Mouse (Mus musculus) hindbrain, embryonic 12.5 days (tissue): Measurements from ENCODE around the gene Pmpca. TPM values are rescaled to one million over a fixed set of nuclear protein-coding genes. Genes with fewer than 3 reads are reported as not detected.
A peak's percentile ranks its signal among the peaks of the same experiment; 100 is the strongest.
"Not testable (repeated sequence)": the region's sequence is repeated elsewhere in the genome, so short reads cannot be mapped to it uniquely, and the experiment has no call there.

Experiments used
- ATAC-seq: fragments of 200-750 bp; cut with Nextera tagmentation; 2 replicates; pipeline ENCODE4 v1.8.0; 2017; ENCODE audit warnings: moderate TSS enrichment; ENCODE audit not compliant: low FRiP score
- H3K27ac ChIP-seq: fragments of 300-500 bp; sonication (generic); 2 replicates; pipeline ENCODE4 v1.5.1; 2016; ENCODE audit warnings: mild to moderate bottlenecking
- H3K27me3 ChIP-seq: fragments of 300-500 bp; sonication (generic); 2 replicates; pipeline ENCODE4 v1.6.1; 2016; ENCODE audit warnings: mild to moderate bottlenecking
- H3K36me3 ChIP-seq: fragments of 300-500 bp; sonication (generic); 2 replicates; pipeline ENCODE4 v1.6.1; 2016; ENCODE audit warnings: mild to moderate bottlenecking
- H3K4me1 ChIP-seq: fragments of 300-500 bp; sonication (generic); 2 replicates; pipeline ENCODE4 v1.6.1; 2016
- H3K4me2 ChIP-seq: fragments of 300-500 bp; sonication (generic); replicated peaks from 2 replicates; pipeline ENCODE4 v1.6.1; 2016; ENCODE audit warnings: mild to moderate bottlenecking
- H3K4me3 ChIP-seq: fragments of 300-500 bp; sonication (generic); 2 replicates; pipeline ENCODE4 v1.5.1; 2016; ENCODE audit warnings: mild to moderate bottlenecking
- H3K9ac ChIP-seq: fragments of 300-500 bp; sonication (generic); 2 replicates; pipeline ENCODE4 v1.6.1; 2016; ENCODE audit warnings: mild to moderate bottlenecking, moderate library complexity
- H3K9me3 ChIP-seq: fragments of 300-500 bp; sonication (generic); replicated peaks from 2 replicates; pipeline ENCODE4 v1.6.1; 2016; ENCODE audit warnings: mild to moderate bottlenecking
- WGBS: fragments of 180-500 bp; shearing (Covaris S2); methylation state at CpG from one replicate; pipeline ENCODE4 v1.1.7; 2016; 5-methylcytosine and 5-hydroxymethylcytosine counted together
- polyA plus RNA-seq: library from polyadenylated mRNA; unstranded; fragments of >200 nt; fragmentation: Nextera tagmentation; extraction: Ambion mirVana; gene quantifications from 2 replicates; pipeline ENCODE4 v1.2.1, GENCODE M21; 2016

Pmpca gene
- polyA plus RNA-seq, 1 experiment from 2014 or later = 107 TPM

DNA sequence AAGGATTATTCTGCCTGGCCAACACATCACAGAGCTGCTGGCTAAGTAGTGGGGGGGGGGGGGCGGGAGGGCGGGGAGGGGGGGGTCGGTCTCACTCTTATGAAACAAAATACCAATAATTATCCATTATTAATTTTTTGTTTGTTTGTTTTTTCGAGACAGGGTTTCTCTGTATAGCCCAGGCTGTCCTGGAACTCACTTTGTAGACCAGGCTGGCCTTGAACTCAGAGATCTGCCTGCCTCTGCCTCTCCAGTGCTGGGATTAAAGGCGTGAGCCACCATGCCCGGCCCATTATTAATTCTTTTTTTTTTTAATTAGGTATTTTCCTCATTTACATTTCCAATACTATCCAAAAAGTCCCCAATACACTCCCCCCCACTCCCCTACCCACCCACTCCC is 8.3 kb upstream of the Pmpca start:
- H3K27me3 ChIP-seq, ATAC-seq, H3K9me3 ChIP-seq: not testable (repeated sequence)
- 32% methylated on average over 6 of the region's 6 CpGs for WGBS
- H3K4me3 ChIP-seq = peak overlapping the region; percentile 84
- H3K4me2 ChIP-seq = peak overlapping the region; percentile 98
- H3K36me3 ChIP-seq = peaks cover 62% of the 10 kb centered on the region
- peak overlapping the region; percentile 66; the same call in 1 of the 2 replicates for H3K27ac ChIP-seq
- H3K9ac ChIP-seq = peak overlapping the region; percentile 83
- peaks cover 14% of the 10 kb centered on the region for H3K4me1 ChIP-seq

- peaks cover 75% of the 10 kb centered on the region for H3K36me3 ChIP-seq
- ATAC-seq = no peak
- 95% methylated on average over 3 of the region's 3 CpGs for WGBS
- no peaks in the 10 kb centered on the region for H3K9me3 ChIP-seq
- H3K27ac ChIP-seq = no peak overlapping the region
- no peaks in the 10 kb centered on the region for H3K27me3 ChIP-seq
- peak overlapping the region; percentile 75 for H3K4me3 ChIP-seq
- H3K9ac ChIP-seq = no peak overlapping the region
- peaks cover 22% of the 10 kb centered on the region for H3K4me1 ChIP-seq
- peak overlapping the region; percentile 96; the same call in 1 of the 2 replicates for H3K4me2 ChIP-seq
Observed at GRCm38 (mm10) chr2:26387713-26388112, 1.4 kb upstream of the Pmpca start.

DNA sequence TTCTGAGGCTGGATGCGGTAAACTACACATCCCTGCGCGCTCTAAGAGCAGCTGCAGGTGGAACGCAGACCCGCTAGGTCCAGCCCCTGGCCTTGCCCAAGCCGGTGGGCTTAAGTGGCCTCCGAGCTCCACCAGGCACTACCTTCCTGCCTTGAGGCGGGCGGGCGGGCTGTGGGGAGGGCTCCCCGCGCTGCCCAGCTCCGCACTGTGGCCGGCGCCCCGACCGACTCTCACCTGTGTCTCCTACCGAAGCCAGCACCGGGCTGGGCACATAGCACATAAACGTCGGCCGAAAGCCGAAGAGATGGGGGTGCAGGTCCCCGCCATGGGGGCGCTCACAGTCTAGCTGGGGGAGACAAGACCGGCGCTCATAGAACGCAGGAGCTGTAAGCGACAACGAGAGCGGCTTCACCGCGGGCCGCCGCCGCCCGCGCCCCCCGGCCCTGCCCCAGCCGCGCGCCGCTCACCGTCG is 421 bp upstream of the Pmpca start:
- Histone ChIP-seq H3K4me3 (peak overlapping the region; percentile 75), H3K4me2 (peak overlapping the region; percentile 96), H3K27me3 (no peaks in the 10 kb centered on the region), H3K4me1 (peaks cover 22% of the 10 kb centered on the region), H3K9ac (peak overlapping the region; percentile 92), H3K36me3 (peaks cover 75% of the 10 kb centered on the region), H3K27ac (peak overlapping the region; percentile 64), H3K9me3 (no peaks in the 10 kb centered on the region)
- ATAC-seq = peak; percentile 70
- under 1% methylated on average over 45 of the region's 45 CpGs for WGBS

GRCm38 (mm10) chr2:26390954-26391353 is 1.8 kb downstream of the Pmpca start:
- no peak overlapping the region for H3K4me2 ChIP-seq
- H3K27ac ChIP-seq = no peak overlapping the region
- peaks cover 22% of the 10 kb centered on the region for H3K4me1 ChIP-seq
- ATAC-seq = no peak
- WGBS = 91% methylated on average over 3 of the region's 3 CpGs
- no peak overlapping the region for H3K4me3 ChIP-seq
- H3K9me3 ChIP-seq = no peaks in the 10 kb centered on the region
- H3K27me3 ChIP-seq = no peaks in the 10 kb centered on the region
- peaks cover 75% of the 10 kb centered on the region for H3K36me3 ChIP-seq
- no peak overlapping the region; the same call in 1 of the 2 replicates for H3K9ac ChIP-seq

DNA sequence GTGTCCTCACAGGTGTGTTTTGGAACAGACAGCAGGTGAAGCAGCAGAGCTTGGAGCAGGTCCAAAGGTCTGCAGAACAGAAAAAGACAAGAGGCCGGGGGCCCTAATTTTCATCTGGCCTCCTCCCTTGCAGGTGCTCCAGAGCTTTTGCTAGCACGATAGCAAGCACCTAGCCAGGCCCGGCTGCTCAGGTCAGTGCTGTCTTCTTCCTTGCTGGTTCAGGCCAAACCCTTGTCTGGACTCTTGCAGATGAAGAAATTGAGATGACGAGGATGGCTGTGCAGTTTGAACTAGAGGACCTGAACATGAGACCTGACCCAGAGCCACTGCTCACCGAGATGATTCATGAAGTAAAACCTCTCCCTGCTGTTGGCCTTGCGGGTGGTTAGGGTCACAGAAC is 2.5 kb downstream of the Pmpca start:
- no peak for ATAC-seq

DNA sequence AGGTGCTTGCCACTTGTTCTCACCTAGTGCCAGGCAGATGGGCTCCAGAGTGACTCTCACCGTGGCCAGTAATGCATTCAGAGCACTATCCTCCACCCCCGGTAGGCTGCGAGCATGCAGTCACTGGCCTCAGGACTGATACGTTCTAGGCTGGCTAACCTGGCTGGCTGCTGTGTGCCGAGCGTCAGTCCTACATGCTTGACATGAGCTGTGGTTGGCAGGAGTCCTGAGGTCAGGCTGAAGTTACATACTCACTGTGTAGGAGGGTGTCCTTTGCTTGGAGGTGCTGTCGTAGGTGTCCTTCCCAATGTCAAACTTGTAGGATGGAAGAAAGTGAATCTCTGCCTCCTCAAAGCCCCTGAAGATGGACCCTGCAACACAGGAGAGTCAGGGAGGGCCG is 9.8 kb downstream of the Pmpca start:
- no peak overlapping the region for H3K4me2 ChIP-seq
- no peaks in the 10 kb centered on the region for H3K4me1 ChIP-seq
- no peaks in the 10 kb centered on the region for H3K27me3 ChIP-seq
- no peak for ATAC-seq
- H3K9me3 ChIP-seq = no peaks in the 10 kb centered on the region
- 89% methylated on average over 8 of the region's 8 CpGs for WGBS
- H3K27ac ChIP-seq = no peak overlapping the region
- no peak overlapping the region for H3K9ac ChIP-seq
- H3K4me3 ChIP-seq = no peak overlapping the region
- peaks cover 81% of the 10 kb centered on the region for H3K36me3 ChIP-seq

More for the DNA sequence above, 2.5 kb downstream of the Pmpca start:
- no peaks in the 10 kb centered on the region for H3K27me3 ChIP-seq
- no peak overlapping the region for H3K4me3 ChIP-seq
- H3K36me3 ChIP-seq = peaks cover 75% of the 10 kb centered on the region
- H3K4me2 ChIP-seq = no peak overlapping the region
- peaks cover 22% of the 10 kb centered on the region for H3K4me1 ChIP-seq
- H3K9ac ChIP-seq = no peak overlapping the region
- H3K27ac ChIP-seq = no peak overlapping the region
- no peaks in the 10 kb centered on the region for H3K9me3 ChIP-seq
- WGBS = 94% methylated on average over 6 of the region's 6 CpGs

GRCm38 (mm10) chr2:26399647-26400046 is 10.5 kb downstream of the Pmpca start:
- Histone ChIP-seq H3K9me3 (no peaks in the 10 kb centered on the region), H3K27ac (no peak overlapping the region), H3K4me2 (no peak overlapping the region), H3K4me1 (peaks cover 1% of the 10 kb centered on the region; the same call in 1 of the 2 replicates), H3K27me3 (no peaks in the 10 kb centered on the region), H3K4me3 (no peak overlapping the region), H3K9ac (0 out of 2 replicates have a peak overlapping the region, but pooled peaks have one; percentile 23), H3K36me3 (peaks cover 74% of the 10 kb centered on the region)
- ATAC-seq = no peak
- 85% methylated on average over 5 of the region's 5 CpGs for WGBS

DNA sequence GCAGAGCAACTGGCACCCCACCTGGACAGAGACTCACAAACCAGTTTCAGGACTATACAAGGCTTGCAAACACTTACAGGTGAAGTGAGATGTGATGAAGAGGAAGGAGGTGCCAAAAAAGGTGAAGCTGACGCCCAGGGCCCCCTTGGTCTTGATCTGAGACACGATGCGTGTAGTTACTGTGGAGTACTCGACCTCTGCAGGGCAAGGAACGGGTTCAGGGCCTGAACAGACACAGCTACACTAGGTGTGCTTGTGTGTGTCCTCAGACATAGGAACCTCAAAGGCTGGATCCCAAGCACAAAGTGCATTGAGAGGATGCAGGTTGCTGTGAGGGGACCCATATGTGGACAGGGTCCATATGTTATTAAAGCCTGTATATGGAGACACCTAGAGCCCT is 11.2 kb downstream of the Pmpca start:
- Histone ChIP-seq H3K4me2 (no peak overlapping the region), H3K36me3 (peaks cover 68% of the 10 kb centered on the region), H3K9ac (0 out of 2 replicates have a peak overlapping the region, but pooled peaks have one; percentile 23), H3K9me3 (no peaks in the 10 kb centered on the region), H3K4me3 (no peak overlapping the region), H3K4me1 (peaks cover 8% of the 10 kb centered on the region), H3K27ac (no peak overlapping the region), H3K27me3 (no peaks in the 10 kb centered on the region)
- WGBS = 91% methylated on average over 5 of the region's 5 CpGs
- no peak for ATAC-seq

- 95% methylated on average over 4 of the region's 4 CpGs for WGBS
- no peak for ATAC-seq
- peaks cover 64% of the 10 kb centered on the region for H3K36me3 ChIP-seq
Observed at GRCm38 (mm10) chr2:26401023-26401422, 11.9 kb downstream of the Pmpca start.

DNA sequence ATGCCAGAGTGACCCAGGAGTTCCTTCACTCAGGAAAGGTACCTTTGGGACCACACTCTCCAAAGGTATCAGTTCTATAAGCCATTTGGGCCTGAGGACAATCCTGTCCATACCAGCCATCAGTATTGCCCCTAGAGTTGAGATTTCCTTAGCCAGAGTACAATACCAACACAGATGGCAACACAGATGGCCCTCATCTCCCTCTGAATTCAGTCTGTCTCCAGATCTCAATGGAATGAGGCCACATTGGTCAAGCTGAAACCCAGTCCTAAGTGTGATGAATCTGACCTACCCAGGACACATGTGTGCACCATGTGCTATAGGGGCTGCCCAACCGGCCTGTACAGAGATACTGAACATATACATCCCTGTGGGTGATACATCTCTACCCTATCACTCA is 13.1 kb downstream of the Pmpca start:
- no peak overlapping the region for H3K4me3 ChIP-seq
- 77% methylated on average over 1 of the region's 1 CpGs for WGBS
- no peak for ATAC-seq
- no peaks in the 10 kb centered on the region for H3K9me3 ChIP-seq
- H3K4me1 ChIP-seq = peaks cover 27% of the 10 kb centered on the region
- H3K4me2 ChIP-seq = no peak overlapping the region
- H3K36me3 ChIP-seq = peaks cover 58% of the 10 kb centered on the region
- no peak overlapping the region for H3K9ac ChIP-seq
- no peaks in the 10 kb centered on the region for H3K27me3 ChIP-seq
- no peak overlapping the region for H3K27ac ChIP-seq

More at GRCm38 (mm10) chr2:26401023-26401422, 11.9 kb downstream of the Pmpca start:
- H3K4me3 ChIP-seq = no peak overlapping the region
- no peak overlapping the region for H3K9ac ChIP-seq
- H3K9me3 ChIP-seq = no peaks in the 10 kb centered on the region
- no peaks in the 10 kb centered on the region for H3K27me3 ChIP-seq
- H3K4me2 ChIP-seq = no peak overlapping the region
- H3K27ac ChIP-seq = no peak overlapping the region
- peaks cover 14% of the 10 kb centered on the region for H3K4me1 ChIP-seq

DNA sequence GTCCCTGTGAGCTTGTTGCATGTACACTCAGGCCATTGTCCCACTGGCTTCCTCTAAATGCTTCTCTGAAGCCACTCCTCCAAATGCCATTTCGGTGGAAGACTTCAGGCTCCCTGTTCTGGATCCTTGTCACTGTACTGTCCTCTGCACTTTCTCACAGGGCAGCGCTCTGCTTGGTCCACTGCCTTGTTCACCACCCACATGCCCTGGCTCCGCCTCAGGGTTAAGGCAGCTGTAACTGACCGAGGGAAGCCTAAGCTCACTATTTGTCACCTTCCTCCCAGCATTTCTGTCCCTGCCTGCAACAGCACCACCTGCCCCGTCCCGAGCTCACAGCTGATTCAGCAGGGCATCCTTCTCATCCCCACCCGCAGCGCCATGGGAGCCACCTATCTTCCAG is 14.2 kb downstream of the Pmpca start:
- Histone ChIP-seq H3K36me3 (peaks cover 49% of the 10 kb centered on the region), H3K27me3 (no peaks in the 10 kb centered on the region), H3K4me1 (peaks cover 37% of the 10 kb centered on the region), H3K9ac (no peak overlapping the region), H3K4me3 (no peak overlapping the region), H3K9me3 (no peaks in the 10 kb centered on the region), H3K4me2 (no peak overlapping the region), H3K27ac (no peak overlapping the region)
- 87% methylated on average over 8 of the region's 8 CpGs for WGBS
- ATAC-seq = no peak

- Histone ChIP-seq H3K9ac (peak within 1 kb of the TSS; percentile 95), H3K4me3 (peak within 1 kb of the TSS; percentile 86), H3K27me3 (no peaks in the 10 kb centered on the region), H3K27ac (peak within 1 kb of the TSS; percentile 70), H3K9me3 (no peaks in the 10 kb centered on the region), H3K36me3 (peaks cover 51% of the 10 kb centered on the region), H3K4me2 (peak within 1 kb of the TSS; percentile 97), H3K4me1 (peaks cover 40% of the 10 kb centered on the region)
- WGBS = 2% methylated on average over 53 of the region's 57 CpGs
- ATAC-seq = peak; percentile 96
Observed at GRCm38 (mm10) chr2:26408515-26409356, 19.6 kb downstream of the Pmpca start, which contains the start of gene Inpp5e. Gene Inpp5e, minus strand, starts transcription at chr2:26409203.
